Mouse (Mus musculus): Measurements from ENCODE around the gene Tomm5.
"Not testable (repeated sequence)": the region's sequence is repeated elsewhere in the genome, so short reads cannot be mapped to it uniquely, and the experiment has no call there.

Gene Tomm5

GRCm38 (mm10) chr4:45107601-45108277, at the start of gene Tomm5:
Tomm5 (minus strand) TSS chr4:45108114.
- peak; percentile 93 to 95 for DNase-seq

GRCm38 (mm10) chr4:45156433-45156832, 48.5 kb upstream of the Tomm5 start:
- DNase-seq = no peak

GRCm38 (mm10) chr4:45143005-45143404, 35.1 kb upstream of the Tomm5 start:
- no peak for DNase-seq

GRCm38 (mm10) chr4:45142411-45142810, 34.5 kb upstream of the Tomm5 start:
- DNase-seq = no peak

- DNase-seq = no peak
Observed at GRCm38 (mm10) chr4:45141835-45142234, 33.9 kb upstream of the Tomm5 start.

- DNase-seq = peak; percentile 6 to 50
Observed at GRCm38 (mm10) chr4:45137636-45138035, 29.7 kb upstream of the Tomm5 start.

GRCm38 (mm10) chr4:45134471-45134870, 26.6 kb upstream of the Tomm5 start:
- peak; percentile 61 to 71 for DNase-seq

GRCm38 (mm10) chr4:45131021-45131420, 23.1 kb upstream of the Tomm5 start:
- DNase-seq = no peak

GRCm38 (mm10) chr4:45121311-45121710, 13.4 kb upstream of the Tomm5 start:
- no peak for DNase-seq

- DNase-seq = no peak
Observed at GRCm38 (mm10) chr4:45108456-45109110, 669 bp upstream of the Tomm5 start.

- DNase-seq = peak; percentile 23 to 66
Observed at GRCm38 (mm10) chr4:45107066-45107465, 848 bp downstream of the Tomm5 start.

- peak in 1 of 2 experiments; percentile 13 for DNase-seq
Observed at GRCm38 (mm10) chr4:45106409-45106808, 1.5 kb downstream of the Tomm5 start.

GRCm38 (mm10) chr4:45097198-45097872, 10.6 kb downstream of the Tomm5 start:
- DNase-seq = peak; percentile 71 to 81

- no peak for DNase-seq
Observed at GRCm38 (mm10) chr4:45084895-45085290, 23.0 kb downstream of the Tomm5 start.

- DNase-seq = peak; percentile 96 to 97
Observed at GRCm38 (mm10) chr4:45084021-45084894, 23.7 kb downstream of the Tomm5 start, which contains the start of gene Fbxo10. Fbxo10 (minus strand) TSS chr4:45084604.

- DNase-seq = no peak
Observed at GRCm38 (mm10) chr4:45083487-45083886, 24.4 kb downstream of the Tomm5 start.

GRCm38 (mm10) chr4:45082951-45083350, 25.0 kb downstream of the Tomm5 start:
- DNase-seq = no peak

GRCm38 (mm10) chr4:45081041-45081440, 26.9 kb downstream of the Tomm5 start:
- DNase-seq = not testable (repeated sequence)

GRCm38 (mm10) chr4:45073544-45073943, 34.4 kb downstream of the Tomm5 start:
- no peak for DNase-seq

GRCm38 (mm10) chr4:45072261-45072973, 35.5 kb downstream of the Tomm5 start:
- DNase-seq = peak in 1 of 2 experiments; percentile 54

- no peak for DNase-seq
Observed at GRCm38 (mm10) chr4:45067742-45068141, 40.2 kb downstream of the Tomm5 start.

All from kidney, postnatal 25 days (tissue).